Mouse (Mus musculus): ENCODE measurements around the gene Atp2b2. TPM values are rescaled to one million over a fixed set of nuclear protein-coding genes. Genes with fewer than 3 reads are reported as not detected.

Gene Atp2b2
- total RNA-seq, 1 experiment = 0.67 TPM

GRCm38 (mm10) chr6:113816690-113817089 lies 225.7 kb downstream of the Atp2b2 start:
- no peak overlapping the region for H3K27ac ChIP-seq (ENCODE audit: insufficient read depth, low read depth, low read length, poor library complexity, severe bottlenecking)
- H3K4me1 ChIP-seq (ENCODE audit: control insufficient read depth in 2 of 2, insufficient read depth in 2 of 2, low read length in 2 of 2, poor library complexity in 1 of 2) = no peaks in the 10 kb centered on the region
- no peak overlapping the region for H3K9ac ChIP-seq (ENCODE audit: insufficient read depth, low read depth, low read length, poor library complexity, severe bottlenecking)
- no peak overlapping the region for H3K4me3 ChIP-seq (ENCODE audit: insufficient read depth in 1 of 2, low read depth in 1 of 2, low read length in 2 of 2, poor library complexity in 1 of 2, severe bottlenecking in 1 of 2)
- TF ChIP-seq CHD2 (IDR thresholded peaks at IDR 0.05; ENCODE audit: low read depth, low read length) = no peak
- no peak for TF ChIP-seq HCFC1 (IDR thresholded peaks at IDR 0.05; ENCODE audit: borderline replicate concordance, insufficient read depth, low read length)
- no peak for TF ChIP-seq ZC3H11A (IDR thresholded peaks at IDR 0.05; ENCODE audit: borderline replicate concordance, low read depth, low read length)
- no peak for TF ChIP-seq ZNF384 (IDR thresholded peaks at IDR 0.05; ENCODE audit: low read depth, low read length)
- no peaks in the 10 kb centered on the region for H3K9me3 ChIP-seq (ENCODE audit: control insufficient read depth, insufficient read depth, low read depth, low read length)
- in situ Hi-C loops (cut with MboI; ENCODE audit: low sequenced_read_pairs in 2 of 2, unreplicated experiment in 2 of 2) = no loop called here
- no peaks in the 10 kb centered on the region for H3K36me3 ChIP-seq (ENCODE audit: control insufficient read depth, insufficient read depth, low read length, poor library complexity, severe bottlenecking)
- no peak for DNase-seq (ENCODE audit: low read depth, low spot score)

GRCm38 (mm10) chr6:113811462-113811861 lies 231.0 kb downstream of the Atp2b2 start:
- TF ChIP-seq CHD2 (IDR thresholded peaks at IDR 0.05; ENCODE audit: low read depth, low read length) (no peak), HCFC1 (IDR thresholded peaks at IDR 0.05; ENCODE audit: borderline replicate concordance, insufficient read depth, low read length) (no peak), MAFK (IDR thresholded peaks at IDR 0.05; ENCODE audit: insufficient read depth, low read depth, low read length) (no peak), ZC3H11A (IDR thresholded peaks at IDR 0.05; ENCODE audit: borderline replicate concordance, low read depth, low read length) (no peak), ZNF384 (IDR thresholded peaks at IDR 0.05; ENCODE audit: low read depth, low read length) (no peak)
- no peaks in the 10 kb centered on the region for H3K9me3 ChIP-seq (ENCODE audit: control insufficient read depth, insufficient read depth, low read depth, low read length)

GRCm38 (mm10) chr6:113810667-113811066 lies 231.7 kb downstream of the Atp2b2 start:
- no peak overlapping the region for H3K27ac ChIP-seq (ENCODE audit: insufficient read depth, low read depth, low read length, poor library complexity, severe bottlenecking)
- no peak for DNase-seq (ENCODE audit: low read depth, low spot score)
- no peak overlapping the region for H3K9ac ChIP-seq (ENCODE audit: insufficient read depth, low read depth, low read length, poor library complexity, severe bottlenecking)
- in situ Hi-C loops (cut with MboI; ENCODE audit: low sequenced_read_pairs in 2 of 2, unreplicated experiment in 2 of 2) = no loop called here
- no peaks in the 10 kb centered on the region for H3K36me3 ChIP-seq (ENCODE audit: control insufficient read depth, insufficient read depth, low read length, poor library complexity, severe bottlenecking)
- no peaks in the 10 kb centered on the region for H3K9me3 ChIP-seq (ENCODE audit: control insufficient read depth, insufficient read depth, low read depth, low read length)
- H3K4me1 ChIP-seq (ENCODE audit: control insufficient read depth in 2 of 2, insufficient read depth in 2 of 2, low read length in 2 of 2, poor library complexity in 1 of 2) = no peaks in the 10 kb centered on the region
- TF ChIP-seq MAFK (IDR thresholded peaks at IDR 0.05; ENCODE audit: insufficient read depth, low read depth, low read length) = no peak
- TF ChIP-seq CHD2 (IDR thresholded peaks at IDR 0.05; ENCODE audit: low read depth, low read length) = no peak
- no peak for TF ChIP-seq ZC3H11A (IDR thresholded peaks at IDR 0.05; ENCODE audit: borderline replicate concordance, low read depth, low read length)
- no peak for TF ChIP-seq HCFC1 (IDR thresholded peaks at IDR 0.05; ENCODE audit: borderline replicate concordance, insufficient read depth, low read length)
- no peak for TF ChIP-seq ZNF384 (IDR thresholded peaks at IDR 0.05; ENCODE audit: low read depth, low read length)
- H3K4me3 ChIP-seq (ENCODE audit: insufficient read depth in 1 of 2, low read depth in 1 of 2, low read length in 2 of 2, poor library complexity in 1 of 2, severe bottlenecking in 1 of 2) = no peak overlapping the region

More at GRCm38 (mm10) chr6:113811462-113811861, 231.0 kb downstream of the Atp2b2 start:
- no peak overlapping the region for H3K9ac ChIP-seq (ENCODE audit: insufficient read depth, low read depth, low read length, poor library complexity, severe bottlenecking)
- DNase-seq (ENCODE audit: low read depth, low spot score) = no peak
- no peaks in the 10 kb centered on the region for H3K36me3 ChIP-seq (ENCODE audit: control insufficient read depth, insufficient read depth, low read length, poor library complexity, severe bottlenecking)
- no peak overlapping the region for H3K4me3 ChIP-seq (ENCODE audit: insufficient read depth in 1 of 2, low read depth in 1 of 2, low read length in 2 of 2, poor library complexity in 1 of 2, severe bottlenecking in 1 of 2)
- H3K4me1 ChIP-seq (ENCODE audit: control insufficient read depth in 2 of 2, insufficient read depth in 2 of 2, low read length in 2 of 2, poor library complexity in 1 of 2) = no peaks in the 10 kb centered on the region
- H3K27ac ChIP-seq (ENCODE audit: insufficient read depth, low read depth, low read length, poor library complexity, severe bottlenecking) = no peak overlapping the region
- in situ Hi-C loops (cut with MboI; ENCODE audit: low sequenced_read_pairs in 2 of 2, unreplicated experiment in 2 of 2) = no loop called here

GRCm38 (mm10) chr6:113806241-113806640 lies 236.2 kb downstream of the Atp2b2 start:
- Histone ChIP-seq H3K9ac (ENCODE audit: insufficient read depth, low read depth, low read length, poor library complexity, severe bottlenecking) (no peak overlapping the region), H3K4me3 (ENCODE audit: insufficient read depth in 1 of 2, low read depth in 1 of 2, low read length in 2 of 2, poor library complexity in 1 of 2, severe bottlenecking in 1 of 2) (no peak overlapping the region), H3K4me1 (ENCODE audit: control insufficient read depth in 2 of 2, insufficient read depth in 2 of 2, low read length in 2 of 2, poor library complexity in 1 of 2) (no peaks in the 10 kb centered on the region), H3K27ac (ENCODE audit: insufficient read depth, low read depth, low read length, poor library complexity, severe bottlenecking) (no peak overlapping the region), H3K36me3 (ENCODE audit: control insufficient read depth, insufficient read depth, low read length, poor library complexity, severe bottlenecking) (no peaks in the 10 kb centered on the region), H3K9me3 (ENCODE audit: control insufficient read depth, insufficient read depth, low read depth, low read length) (no peaks in the 10 kb centered on the region)
- in situ Hi-C loops (cut with MboI; ENCODE audit: low sequenced_read_pairs in 2 of 2, unreplicated experiment in 2 of 2) = no loop called here
- no peak for DNase-seq (ENCODE audit: low read depth, low spot score)
- no peak for TF ChIP-seq HCFC1 (IDR thresholded peaks at IDR 0.05; ENCODE audit: borderline replicate concordance, insufficient read depth, low read length)
- TF ChIP-seq CHD2 (IDR thresholded peaks at IDR 0.05; ENCODE audit: low read depth, low read length) = no peak
- no peak for TF ChIP-seq ZNF384 (IDR thresholded peaks at IDR 0.05; ENCODE audit: low read depth, low read length)
- TF ChIP-seq MAFK (IDR thresholded peaks at IDR 0.05; ENCODE audit: insufficient read depth, low read depth, low read length) = no peak
- no peak for TF ChIP-seq ZC3H11A (IDR thresholded peaks at IDR 0.05; ENCODE audit: borderline replicate concordance, low read depth, low read length)

GRCm38 (mm10) chr6:113801233-113801632 lies 241.2 kb downstream of the Atp2b2 start:
- in situ Hi-C loops (cut with MboI; ENCODE audit: low sequenced_read_pairs in 2 of 2, unreplicated experiment in 2 of 2) = no loop called here
- Histone ChIP-seq H3K4me3 (ENCODE audit: insufficient read depth in 1 of 2, low read depth in 1 of 2, low read length in 2 of 2, poor library complexity in 1 of 2, severe bottlenecking in 1 of 2) (no peak overlapping the region), H3K9ac (ENCODE audit: insufficient read depth, low read depth, low read length, poor library complexity, severe bottlenecking) (no peak overlapping the region), H3K9me3 (ENCODE audit: control insufficient read depth, insufficient read depth, low read depth, low read length) (no peaks in the 10 kb centered on the region), H3K36me3 (ENCODE audit: control insufficient read depth, insufficient read depth, low read length, poor library complexity, severe bottlenecking) (no peaks in the 10 kb centered on the region), H3K4me1 (ENCODE audit: control insufficient read depth in 2 of 2, insufficient read depth in 2 of 2, low read length in 2 of 2, poor library complexity in 1 of 2) (no peaks in the 10 kb centered on the region), H3K27ac (ENCODE audit: insufficient read depth, low read depth, low read length, poor library complexity, severe bottlenecking) (no peak overlapping the region)
- TF ChIP-seq ZNF384 (IDR thresholded peaks at IDR 0.05; ENCODE audit: low read depth, low read length) = no peak
- TF ChIP-seq ZC3H11A (IDR thresholded peaks at IDR 0.05; ENCODE audit: borderline replicate concordance, low read depth, low read length) = no peak
- TF ChIP-seq HCFC1 (IDR thresholded peaks at IDR 0.05; ENCODE audit: borderline replicate concordance, insufficient read depth, low read length) = no peak
- TF ChIP-seq MAFK (IDR thresholded peaks at IDR 0.05; ENCODE audit: insufficient read depth, low read depth, low read length) = no peak
- TF ChIP-seq CHD2 (IDR thresholded peaks at IDR 0.05; ENCODE audit: low read depth, low read length) = no peak
- no peak for DNase-seq (ENCODE audit: low read depth, low spot score)
